Mouse (Mus musculus): Measurements from ENCODE around the gene Emilin1. TPM values are rescaled to one million over a fixed set of nuclear protein-coding genes. Genes with fewer than 3 reads are reported as not detected.
"Not testable (repeated sequence)": the region's sequence is repeated elsewhere in the genome, so short reads cannot be mapped to it uniquely, and the experiment has no call there.

The Emilin1 gene
- polyA plus RNA-seq, 1 experiment from 2014 or later, result 30.3 TPM

- Histone ChIP-seq H3K4me1 (ENCODE audit: control insufficient read depth, insufficient read depth, low read length) (peaks cover 7% of the 10 kb centered on the region), H3K36me3 (ENCODE audit: control insufficient read depth, insufficient read depth, low read length) (peaks cover 38% of the 10 kb centered on the region), H3K27ac (ENCODE audit: low read depth, low read length) (no peak overlapping the region), H3K4me2 (no peak overlapping the region), H3K27me3 (ENCODE audit: control insufficient read depth, insufficient read depth, low read length) (no peaks in the 10 kb centered on the region), H3K9me3 (ENCODE audit: control insufficient read depth, low read length) (no peaks in the 10 kb centered on the region), H3K9ac (ENCODE audit: low read length) (no peak overlapping the region), H3K4me3 (ENCODE audit: low read depth, low read length) (no peak overlapping the region)
- 91% methylated on average over 7 of the region's 7 CpGs for WGBS
- ATAC-seq (ENCODE audit: low FRiP score), result no peak
- DNase-seq (ENCODE audit: low spot score, missing footprints), result no peak
Observed at GRCm38 (mm10) chr5:30874365-30874764, 38.8 kb upstream of the Emilin1 start.

GRCm38 (mm10) chr5:30878616-30879015 lies 34.6 kb upstream of the Emilin1 start:
- H3K4me1 ChIP-seq (ENCODE audit: control insufficient read depth, insufficient read depth, low read length), result no peaks in the 10 kb centered on the region
- no peak for ATAC-seq (ENCODE audit: low FRiP score)
- DNase-seq (ENCODE audit: low spot score, missing footprints), result no peak
- no peak overlapping the region for H3K4me2 ChIP-seq
- H3K9ac ChIP-seq (ENCODE audit: low read length), result no peak overlapping the region
- H3K36me3 ChIP-seq (ENCODE audit: control insufficient read depth, insufficient read depth, low read length), result peaks cover 25% of the 10 kb centered on the region
- H3K27me3 ChIP-seq (ENCODE audit: control insufficient read depth, insufficient read depth, low read length), result no peaks in the 10 kb centered on the region
- H3K9me3 ChIP-seq (ENCODE audit: control insufficient read depth, low read length), result no peaks in the 10 kb centered on the region
- 67% methylated on average over 6 of the region's 6 CpGs for WGBS
- H3K27ac ChIP-seq (ENCODE audit: low read depth, low read length), result no peak overlapping the region
- H3K4me3 ChIP-seq (ENCODE audit: low read depth, low read length), result no peak overlapping the region

- no peaks in the 10 kb centered on the region for H3K4me1 ChIP-seq (ENCODE audit: control insufficient read depth, insufficient read depth, low read length)
- DNase-seq (ENCODE audit: low spot score, missing footprints) (no peak), ATAC-seq (ENCODE audit: low FRiP score) (no peak)
- no peaks in the 10 kb centered on the region for H3K27me3 ChIP-seq (ENCODE audit: control insufficient read depth, insufficient read depth, low read length)
- H3K9ac ChIP-seq (ENCODE audit: low read length), result no peak overlapping the region
- no peak overlapping the region for H3K27ac ChIP-seq (ENCODE audit: low read depth, low read length)
- H3K4me2 ChIP-seq, result no peak overlapping the region
- peaks cover 21% of the 10 kb centered on the region for H3K36me3 ChIP-seq (ENCODE audit: control insufficient read depth, insufficient read depth, low read length)
- H3K4me3 ChIP-seq (ENCODE audit: low read depth, low read length), result no peak overlapping the region
- no peaks in the 10 kb centered on the region for H3K9me3 ChIP-seq (ENCODE audit: control insufficient read depth, low read length)
- WGBS, result 85% methylated on average over 5 of the region's 5 CpGs
Observed at GRCm38 (mm10) chr5:30879347-30879943, 33.8 kb upstream of the Emilin1 start.

- not testable (repeated sequence) for H3K9me3 ChIP-seq (ENCODE audit: control insufficient read depth, low read length); H3K36me3 ChIP-seq (ENCODE audit: control insufficient read depth, insufficient read depth, low read length); ATAC-seq (ENCODE audit: low FRiP score); H3K4me1 ChIP-seq (ENCODE audit: control insufficient read depth, insufficient read depth, low read length); H3K27ac ChIP-seq (ENCODE audit: low read depth, low read length); DNase-seq (ENCODE audit: low spot score, missing footprints); H3K9ac ChIP-seq (ENCODE audit: low read length); H3K4me2 ChIP-seq; H3K27me3 ChIP-seq (ENCODE audit: control insufficient read depth, insufficient read depth, low read length); H3K4me3 ChIP-seq (ENCODE audit: low read depth, low read length)
- 88% methylated on average over 4 of the region's 4 CpGs for whole genome bisulfite sequencing
Observed at GRCm38 (mm10) chr5:30881839-30882238, 31.4 kb upstream of the Emilin1 start.

- Histone ChIP-seq H3K4me1 (ENCODE audit: control insufficient read depth, insufficient read depth, low read length) (peaks cover 13% of the 10 kb centered on the region), H3K36me3 (ENCODE audit: control insufficient read depth, insufficient read depth, low read length) (no peaks in the 10 kb centered on the region; the same call in 1 of the 2 replicates), H3K4me2 (no peak overlapping the region; the same call in 1 of the 2 replicates), H3K27me3 (ENCODE audit: control insufficient read depth, insufficient read depth, low read length) (no peaks in the 10 kb centered on the region), H3K9ac (ENCODE audit: low read length) (no peak overlapping the region), H3K4me3 (ENCODE audit: low read depth, low read length) (no peak overlapping the region), H3K9me3 (ENCODE audit: control insufficient read depth, low read length) (no peaks in the 10 kb centered on the region), H3K27ac (ENCODE audit: low read depth, low read length) (no peak overlapping the region)
- no peak for DNase-seq (ENCODE audit: low spot score, missing footprints)
- 47% methylated on average over 4 of the region's 4 CpGs for WGBS
- ATAC-seq (ENCODE audit: low FRiP score), result no peak
Observed at GRCm38 (mm10) chr5:30886209-30886608, 27.0 kb upstream of the Emilin1 start.

- DNase-seq (ENCODE audit: low spot score, missing footprints) (no peak), ATAC-seq (ENCODE audit: low FRiP score) (no peak)
- Histone ChIP-seq H3K4me1 (ENCODE audit: control insufficient read depth, insufficient read depth, low read length) (peaks cover 13% of the 10 kb centered on the region), H3K27ac (ENCODE audit: low read depth, low read length) (peak overlapping the region; percentile 91), H3K9me3 (ENCODE audit: control insufficient read depth, low read length) (no peaks in the 10 kb centered on the region), H3K4me2 (peak overlapping the region; percentile 84), H3K27me3 (ENCODE audit: control insufficient read depth, insufficient read depth, low read length) (no peaks in the 10 kb centered on the region), H3K36me3 (ENCODE audit: control insufficient read depth, insufficient read depth, low read length) (peaks cover 2% of the 10 kb centered on the region; the same call in 1 of the 2 replicates), H3K9ac (ENCODE audit: low read length) (peak overlapping the region; percentile 80), H3K4me3 (ENCODE audit: low read depth, low read length) (peak overlapping the region; percentile 81)
- 36% methylated on average over 5 of the region's 5 CpGs for WGBS
Observed at GRCm38 (mm10) chr5:30886731-30887130, 26.5 kb upstream of the Emilin1 start.

- ATAC-seq (ENCODE audit: low FRiP score) (peak; percentile 68), DNase-seq (ENCODE audit: low spot score, missing footprints) (peak; percentile 97)
- H3K27me3 ChIP-seq (ENCODE audit: control insufficient read depth, insufficient read depth, low read length), result no peaks in the 10 kb centered on the region
- H3K9ac ChIP-seq (ENCODE audit: low read length), result peak overlapping the region; percentile 80
- peak overlapping the region; percentile 91 for H3K27ac ChIP-seq (ENCODE audit: low read depth, low read length)
- peaks cover 13% of the 10 kb centered on the region for H3K4me1 ChIP-seq (ENCODE audit: control insufficient read depth, insufficient read depth, low read length)
- no peaks in the 10 kb centered on the region for H3K9me3 ChIP-seq (ENCODE audit: control insufficient read depth, low read length)
- peak overlapping the region; percentile 84 for H3K4me2 ChIP-seq
- WGBS, result under 1% methylated on average over 19 of the region's 19 CpGs
- peak overlapping the region; percentile 81 for H3K4me3 ChIP-seq (ENCODE audit: low read depth, low read length)
- peaks cover 4% of the 10 kb centered on the region; the same call in 1 of the 2 replicates for H3K36me3 ChIP-seq (ENCODE audit: control insufficient read depth, insufficient read depth, low read length)
Observed at GRCm38 (mm10) chr5:30887331-30887761, 25.9 kb upstream of the Emilin1 start.

GRCm38 (mm10) chr5:30887858-30888336 lies 25.3 kb upstream of the Emilin1 start:
- DNase-seq (ENCODE audit: low spot score, missing footprints), result peak; percentile 100
- H3K27ac ChIP-seq (ENCODE audit: low read depth, low read length), result peak overlapping the region; percentile 91
- under 1% methylated on average over 28 of the region's 28 CpGs for WGBS

GRCm38 (mm10) chr5:30888337-30889087 lies 24.7 kb upstream of the Emilin1 start, which contains the start of gene Agbl5:
Agbl5 (plus strand) TSS chr5:30888694.
- under 1% methylated on average over 37 of the region's 42 CpGs for WGBS
- Histone ChIP-seq H3K9me3 (ENCODE audit: control insufficient read depth, low read length) (no peaks in the 10 kb centered on the region), H3K4me1 (ENCODE audit: control insufficient read depth, insufficient read depth, low read length) (peaks cover 13% of the 10 kb centered on the region), H3K4me2 (peak within 1 kb of the TSS; percentile 84), H3K27me3 (ENCODE audit: control insufficient read depth, insufficient read depth, low read length) (no peaks in the 10 kb centered on the region), H3K4me3 (ENCODE audit: low read depth, low read length) (peak within 1 kb of the TSS; percentile 81), H3K27ac (ENCODE audit: low read depth, low read length) (peak within 1 kb of the TSS; percentile 91), H3K36me3 (ENCODE audit: control insufficient read depth, insufficient read depth, low read length) (peaks cover 7% of the 10 kb centered on the region; the same call in 1 of the 2 replicates), H3K9ac (ENCODE audit: low read length) (peak within 1 kb of the TSS; percentile 89)
- DNase-seq (ENCODE audit: low spot score, missing footprints) (peak; percentile 99), ATAC-seq (ENCODE audit: low FRiP score) (peak; percentile 93)

More at GRCm38 (mm10) chr5:30887858-30888336, 25.3 kb upstream of the Emilin1 start:
- ATAC-seq (ENCODE audit: low FRiP score), result peak; percentile 83
- H3K9ac ChIP-seq (ENCODE audit: low read length), result peak overlapping the region; percentile 80
- H3K36me3 ChIP-seq (ENCODE audit: control insufficient read depth, insufficient read depth, low read length), result peaks cover 4% of the 10 kb centered on the region; the same call in 1 of the 2 replicates
- H3K9me3 ChIP-seq (ENCODE audit: control insufficient read depth, low read length), result no peaks in the 10 kb centered on the region
- no peaks in the 10 kb centered on the region for H3K27me3 ChIP-seq (ENCODE audit: control insufficient read depth, insufficient read depth, low read length)
- H3K4me3 ChIP-seq (ENCODE audit: low read depth, low read length), result peak overlapping the region; percentile 81
- H3K4me2 ChIP-seq, result peak overlapping the region; percentile 84
- peaks cover 13% of the 10 kb centered on the region for H3K4me1 ChIP-seq (ENCODE audit: control insufficient read depth, insufficient read depth, low read length)

Data from midbrain, embryonic 11.5 days (tissue).